Mouse (Mus musculus): ENCODE measurements around the gene Habp4. TPM values are rescaled to one million over a fixed set of nuclear protein-coding genes. Genes with fewer than 3 reads are reported as not detected.

Habp4 gene
- polyA plus RNA-seq, 1 experiment from 2014 or later, result 42.2 TPM

GRCm38 (mm10) chr13:64182091-64182490 lies 20.5 kb downstream of the Habp4 start:
- ATAC-seq (replicated peaks; ENCODE audit: insufficient number of reproducible peaks, low FRiP score, low TSS enrichment), result no peak
- H3K9me3 ChIP-seq (replicated peaks; ENCODE audit: control insufficient read depth, low read length), result no peaks in the 10 kb centered on the region; the same call in 1 of the 2 replicates
- H3K9ac ChIP-seq (ENCODE audit: low read depth, low read length), result no peak overlapping the region
- H3K27me3 ChIP-seq (ENCODE audit: control insufficient read depth, insufficient read depth, low read length), result no peaks in the 10 kb centered on the region
- peaks cover 3% of the 10 kb centered on the region for H3K36me3 ChIP-seq (ENCODE audit: control insufficient read depth, insufficient read depth, low read length)
- WGBS (ENCODE audit: insufficient replicate concordance), result 73% methylated on average over 2 of the region's 2 CpGs
- H3K4me2 ChIP-seq, result no peak overlapping the region
- H3K4me3 ChIP-seq (ENCODE audit: low read depth, low read length), result no peak overlapping the region
- H3K27ac ChIP-seq (ENCODE audit: low read depth, low read length), result no peak overlapping the region
- H3K4me1 ChIP-seq (ENCODE audit: control insufficient read depth, insufficient read depth, low read length), result peaks cover 7% of the 10 kb centered on the region; the same call in 1 of the 2 replicates

GRCm38 (mm10) chr13:64183583-64183982 lies 22.0 kb downstream of the Habp4 start:
- Histone ChIP-seq H3K4me3 (ENCODE audit: low read depth, low read length) (no peak overlapping the region), H3K36me3 (ENCODE audit: control insufficient read depth, insufficient read depth, low read length) (peaks cover 3% of the 10 kb centered on the region), H3K27ac (ENCODE audit: low read depth, low read length) (no peak overlapping the region), H3K9ac (ENCODE audit: low read depth, low read length) (no peak overlapping the region), H3K27me3 (ENCODE audit: control insufficient read depth, insufficient read depth, low read length) (no peaks in the 10 kb centered on the region), H3K4me1 (ENCODE audit: control insufficient read depth, insufficient read depth, low read length) (peaks cover 1% of the 10 kb centered on the region), H3K9me3 (replicated peaks; ENCODE audit: control insufficient read depth, low read length) (no peaks in the 10 kb centered on the region; the same call in 1 of the 2 replicates), H3K4me2 (no peak overlapping the region)
- no peak for ATAC-seq (replicated peaks; ENCODE audit: insufficient number of reproducible peaks, low FRiP score, low TSS enrichment)
- 83% methylated on average over 4 of the region's 4 CpGs for WGBS (ENCODE audit: insufficient replicate concordance)

- Histone ChIP-seq H3K27ac (ENCODE audit: low read depth, low read length) (no peak overlapping the region), H3K36me3 (ENCODE audit: control insufficient read depth, insufficient read depth, low read length) (peaks cover 3% of the 10 kb centered on the region), H3K9me3 (replicated peaks; ENCODE audit: control insufficient read depth, low read length) (no peaks in the 10 kb centered on the region; the same call in 1 of the 2 replicates), H3K4me2 (no peak overlapping the region), H3K4me1 (ENCODE audit: control insufficient read depth, insufficient read depth, low read length) (no peaks in the 10 kb centered on the region; the same call in 1 of the 2 replicates), H3K4me3 (ENCODE audit: low read depth, low read length) (no peak overlapping the region), H3K9ac (ENCODE audit: low read depth, low read length) (no peak overlapping the region), H3K27me3 (ENCODE audit: control insufficient read depth, insufficient read depth, low read length) (no peaks in the 10 kb centered on the region)
- no peak for ATAC-seq (replicated peaks; ENCODE audit: insufficient number of reproducible peaks, low FRiP score, low TSS enrichment)
- 72% methylated on average over 10 of the region's 10 CpGs for WGBS (ENCODE audit: insufficient replicate concordance)
Measured at GRCm38 (mm10) chr13:64184361-64184760, 22.7 kb downstream of the Habp4 start.

GRCm38 (mm10) chr13:64185176-64185575 lies 23.6 kb downstream of the Habp4 start:
- no peaks in the 10 kb centered on the region; the same call in 1 of the 2 replicates for H3K4me1 ChIP-seq (ENCODE audit: control insufficient read depth, insufficient read depth, low read length)
- H3K9ac ChIP-seq (ENCODE audit: low read depth, low read length), result no peak overlapping the region
- H3K36me3 ChIP-seq (ENCODE audit: control insufficient read depth, insufficient read depth, low read length), result peaks cover 3% of the 10 kb centered on the region
- no peak overlapping the region for H3K4me2 ChIP-seq
- 71% methylated on average over 7 of the region's 7 CpGs for WGBS (ENCODE audit: insufficient replicate concordance)
- no peaks in the 10 kb centered on the region; the same call in 1 of the 2 replicates for H3K9me3 ChIP-seq (replicated peaks; ENCODE audit: control insufficient read depth, low read length)
- no peaks in the 10 kb centered on the region for H3K27me3 ChIP-seq (ENCODE audit: control insufficient read depth, insufficient read depth, low read length)
- no peak for ATAC-seq (replicated peaks; ENCODE audit: insufficient number of reproducible peaks, low FRiP score, low TSS enrichment)
- no peak overlapping the region for H3K4me3 ChIP-seq (ENCODE audit: low read depth, low read length)
- H3K27ac ChIP-seq (ENCODE audit: low read depth, low read length), result no peak overlapping the region

GRCm38 (mm10) chr13:64185586-64185985 lies 24.0 kb downstream of the Habp4 start:
- WGBS (ENCODE audit: insufficient replicate concordance), result 89% methylated on average over 9 of the region's 9 CpGs

GRCm38 (mm10) chr13:64186516-64186915 lies 24.9 kb downstream of the Habp4 start:
- Histone ChIP-seq H3K9me3 (replicated peaks; ENCODE audit: control insufficient read depth, low read length) (no peaks in the 10 kb centered on the region), H3K36me3 (ENCODE audit: control insufficient read depth, insufficient read depth, low read length) (peaks cover 3% of the 10 kb centered on the region), H3K4me3 (ENCODE audit: low read depth, low read length) (no peak overlapping the region), H3K4me1 (ENCODE audit: control insufficient read depth, insufficient read depth, low read length) (no peaks in the 10 kb centered on the region; the same call in 1 of the 2 replicates), H3K4me2 (no peak overlapping the region), H3K9ac (ENCODE audit: low read depth, low read length) (no peak overlapping the region), H3K27ac (ENCODE audit: low read depth, low read length) (no peak overlapping the region), H3K27me3 (ENCODE audit: control insufficient read depth, insufficient read depth, low read length) (no peaks in the 10 kb centered on the region)
- WGBS (ENCODE audit: insufficient replicate concordance), result 85% methylated on average over 4 of the region's 4 CpGs
- ATAC-seq (replicated peaks; ENCODE audit: insufficient number of reproducible peaks, low FRiP score, low TSS enrichment), result no peak

More at GRCm38 (mm10) chr13:64185586-64185985, 24.0 kb downstream of the Habp4 start:
- ATAC-seq (replicated peaks; ENCODE audit: insufficient number of reproducible peaks, low FRiP score, low TSS enrichment), result no peak
- Histone ChIP-seq H3K27me3 (ENCODE audit: control insufficient read depth, insufficient read depth, low read length) (no peaks in the 10 kb centered on the region), H3K27ac (ENCODE audit: low read depth, low read length) (no peak overlapping the region), H3K4me3 (ENCODE audit: low read depth, low read length) (no peak overlapping the region), H3K4me1 (ENCODE audit: control insufficient read depth, insufficient read depth, low read length) (no peaks in the 10 kb centered on the region; the same call in 1 of the 2 replicates), H3K36me3 (ENCODE audit: control insufficient read depth, insufficient read depth, low read length) (peaks cover 3% of the 10 kb centered on the region), H3K9ac (ENCODE audit: low read depth, low read length) (no peak overlapping the region), H3K4me2 (no peak overlapping the region), H3K9me3 (replicated peaks; ENCODE audit: control insufficient read depth, low read length) (no peaks in the 10 kb centered on the region; the same call in 1 of the 2 replicates)

- Histone ChIP-seq H3K27me3 (ENCODE audit: control insufficient read depth, insufficient read depth, low read length) (no peaks in the 10 kb centered on the region), H3K4me1 (ENCODE audit: control insufficient read depth, insufficient read depth, low read length) (no peaks in the 10 kb centered on the region; the same call in 1 of the 2 replicates), H3K4me3 (ENCODE audit: low read depth, low read length) (no peak overlapping the region), H3K36me3 (ENCODE audit: control insufficient read depth, insufficient read depth, low read length) (peaks cover 3% of the 10 kb centered on the region), H3K9ac (ENCODE audit: low read depth, low read length) (no peak overlapping the region), H3K27ac (ENCODE audit: low read depth, low read length) (no peak overlapping the region), H3K9me3 (replicated peaks; ENCODE audit: control insufficient read depth, low read length) (no peaks in the 10 kb centered on the region), H3K4me2 (no peak overlapping the region)
- no peak for ATAC-seq (replicated peaks; ENCODE audit: insufficient number of reproducible peaks, low FRiP score, low TSS enrichment)
Measured at GRCm38 (mm10) chr13:64187065-64187464, 25.4 kb downstream of the Habp4 start.

GRCm38 (mm10) chr13:64197899-64198298 lies 36.3 kb downstream of the Habp4 start:
- Histone ChIP-seq H3K27ac (ENCODE audit: low read depth, low read length) (no peak overlapping the region), H3K4me3 (ENCODE audit: low read depth, low read length) (no peak overlapping the region), H3K9me3 (replicated peaks; ENCODE audit: control insufficient read depth, low read length) (no peaks in the 10 kb centered on the region), H3K4me1 (ENCODE audit: control insufficient read depth, insufficient read depth, low read length) (no peaks in the 10 kb centered on the region), H3K27me3 (ENCODE audit: control insufficient read depth, insufficient read depth, low read length) (no peaks in the 10 kb centered on the region), H3K4me2 (no peak overlapping the region), H3K9ac (ENCODE audit: low read depth, low read length) (no peak overlapping the region), H3K36me3 (ENCODE audit: control insufficient read depth, insufficient read depth, low read length) (peaks cover 12% of the 10 kb centered on the region; the same call in 1 of the 2 replicates)
- WGBS (ENCODE audit: insufficient replicate concordance), result 89% methylated on average over 6 of the region's 6 CpGs
- ATAC-seq (replicated peaks; ENCODE audit: insufficient number of reproducible peaks, low FRiP score, low TSS enrichment), result no peak

GRCm38 (mm10) chr13:64198310-64198709 lies 36.7 kb downstream of the Habp4 start:
- ATAC-seq (replicated peaks; ENCODE audit: insufficient number of reproducible peaks, low FRiP score, low TSS enrichment), result no peak
- WGBS (ENCODE audit: insufficient replicate concordance), result 95% methylated on average over 4 of the region's 4 CpGs

More at GRCm38 (mm10) chr13:64198310-64198709, 36.7 kb downstream of the Habp4 start:
- Histone ChIP-seq H3K4me3 (ENCODE audit: low read depth, low read length) (no peak overlapping the region), H3K9ac (ENCODE audit: low read depth, low read length) (no peak overlapping the region), H3K36me3 (ENCODE audit: control insufficient read depth, insufficient read depth, low read length) (peaks cover 12% of the 10 kb centered on the region; the same call in 1 of the 2 replicates), H3K4me1 (ENCODE audit: control insufficient read depth, insufficient read depth, low read length) (no peaks in the 10 kb centered on the region), H3K4me2 (no peak overlapping the region), H3K9me3 (replicated peaks; ENCODE audit: control insufficient read depth, low read length) (no peaks in the 10 kb centered on the region), H3K27me3 (ENCODE audit: control insufficient read depth, insufficient read depth, low read length) (no peaks in the 10 kb centered on the region), H3K27ac (ENCODE audit: low read depth, low read length) (no peak overlapping the region)
